Mouse (Mus musculus) hindbrain, embryonic 11.5 days (tissue): ENCODE measurements around the gene Stn1. TPM values are rescaled to one million over a fixed set of nuclear protein-coding genes. Genes with fewer than 3 reads are reported as not detected.

Experiments
- ATAC-seq: fragments of 200-750 bp; cut with Nextera tagmentation; 2 replicates; pipeline ENCODE4 v1.8.0; 2017; ENCODE audit warnings: mild to moderate bottlenecking, moderate TSS enrichment, moderate library complexity; ENCODE audit not compliant: low FRiP score
- DNase-seq: peaks from one replicate; pipeline ENCODE4 v3.0.0-alpha.2; 2015; ENCODE audit warnings: low spot score
- H3K27ac ChIP-seq: fragments of 300-500 bp; sonication (generic); 2 replicates; pipeline ENCODE4 v1.5.1; 2014; ENCODE audit warnings: mild to moderate bottlenecking, low read depth, low read length
- H3K27me3 ChIP-seq: fragments of 300-500 bp; sonication (generic); 2 replicates; pipeline ENCODE4 v1.6.1; 2014; ENCODE audit warnings: mild to moderate bottlenecking, low read length, moderate library complexity, mixed read lengths; ENCODE audit not compliant: control insufficient read depth, insufficient read depth
- H3K36me3 ChIP-seq: fragments of 300-500 bp; sonication (generic); 2 replicates; pipeline ENCODE4 v1.6.1; 2014; ENCODE audit warnings: mild to moderate bottlenecking, low read length, moderate library complexity, mixed read lengths; ENCODE audit not compliant: control insufficient read depth, insufficient read depth
- H3K4me1 ChIP-seq: fragments of 300-500 bp; sonication (generic); replicated peaks from 2 replicates; pipeline ENCODE4 v1.6.1; 2014; ENCODE audit warnings: low read length, mixed read lengths; ENCODE audit not compliant: control insufficient read depth, insufficient read depth
- H3K4me2 ChIP-seq: fragments of 300-500 bp; sonication (generic); replicated peaks from 2 replicates; pipeline ENCODE4 v1.6.1; 2014; ENCODE audit warnings: mild to moderate bottlenecking, low read depth, low read length
- H3K4me3 ChIP-seq: fragments of 300-500 bp; sonication (generic); 2 replicates; pipeline ENCODE4 v1.5.1; 2014; ENCODE audit warnings: low read depth, low read length
- H3K9ac ChIP-seq: fragments of 300-500 bp; sonication (generic); 2 replicates; pipeline ENCODE4 v1.6.1; 2014; ENCODE audit warnings: low read depth, low read length
- H3K9me3 ChIP-seq: fragments of 300-500 bp; sonication (generic); 2 replicates; pipeline ENCODE4 v1.6.1; 2016; ENCODE audit warnings: low read length; ENCODE audit not compliant: control insufficient read depth
- WGBS: fragments of 180-500 bp; shearing (Covaris S2); extraction: QIAGEN DNeasy Blood & Tissue Kit; methylation state at CpG from one replicate; pipeline ENCODE4 v1.1.7; 2014; 5-methylcytosine and 5-hydroxymethylcytosine counted together
- polyA plus RNA-seq: library from polyadenylated mRNA; unstranded; fragments of >200 nt; fragmentation: Nextera tagmentation; extraction: Ambion mirVana; gene quantifications from 2 replicates; pipeline ENCODE4 v1.2.1, GENCODE M21; 2014

Gene Stn1
- polyA plus RNA-seq, 1 experiment from 2014 or later: 46.8 TPM

DNA sequence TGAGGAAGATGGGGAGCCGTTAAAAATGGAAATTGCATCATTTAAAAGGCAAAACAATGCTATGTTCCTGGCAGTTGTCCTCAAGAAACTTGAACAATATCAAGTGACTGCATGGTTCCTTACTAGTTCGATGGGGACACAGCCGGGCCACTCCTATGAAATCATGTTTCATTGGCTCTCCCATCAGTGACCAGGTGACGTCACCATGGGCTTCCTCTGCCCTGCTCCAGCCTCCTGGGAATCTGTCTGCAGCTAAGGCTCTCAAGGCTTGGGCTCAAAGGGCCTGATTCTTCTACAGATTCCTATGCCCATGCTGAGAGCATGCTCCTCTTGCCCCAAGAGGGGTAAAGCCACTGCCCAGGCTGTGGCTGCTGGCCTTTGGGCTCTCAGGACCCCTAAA is 12.3 kb upstream of the Stn1 start:
- Histone ChIP-seq H3K9ac (no peak overlapping the region), H3K4me2 (no peak overlapping the region), H3K9me3 (no peaks in the 10 kb centered on the region), H3K27ac (no peak overlapping the region), H3K4me1 (no peaks in the 10 kb centered on the region), H3K27me3 (no peaks in the 10 kb centered on the region), H3K4me3 (no peak overlapping the region), H3K36me3 (no peaks in the 10 kb centered on the region)
- 84% methylated on average over 4 of the region's 4 CpGs for WGBS
- DNase-seq: no peak
- ATAC-seq: no peak

DNA sequence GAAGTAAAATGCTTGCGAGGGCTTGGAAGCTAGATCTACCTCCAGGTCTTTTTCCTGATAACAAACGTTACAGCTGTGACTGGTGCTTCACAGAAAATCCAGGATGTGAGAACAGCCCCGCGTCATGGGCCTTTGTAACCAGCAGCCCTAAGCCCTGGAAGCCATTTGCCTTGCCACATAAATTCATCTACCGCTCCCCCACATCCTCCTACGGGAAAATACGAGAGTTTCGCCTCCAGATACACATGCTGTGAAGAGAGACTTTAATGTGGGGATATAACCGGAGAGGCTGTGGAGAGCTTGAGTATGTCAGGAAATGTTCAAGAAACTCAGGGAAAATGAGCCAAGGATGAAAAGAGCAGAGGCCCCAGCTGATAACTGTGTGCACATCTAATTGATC is 11.9 kb upstream of the Stn1 start:
- ATAC-seq (no peak), DNase-seq (no peak)
- H3K27me3 ChIP-seq: no peaks in the 10 kb centered on the region
- no peaks in the 10 kb centered on the region for H3K9me3 ChIP-seq
- no peaks in the 10 kb centered on the region for H3K4me1 ChIP-seq
- no peaks in the 10 kb centered on the region for H3K36me3 ChIP-seq
- 89% methylated on average over 9 of the region's 9 CpGs for WGBS
- no peak overlapping the region for H3K4me2 ChIP-seq
- H3K9ac ChIP-seq: no peak overlapping the region
- no peak overlapping the region for H3K4me3 ChIP-seq
- H3K27ac ChIP-seq: no peak overlapping the region

DNA sequence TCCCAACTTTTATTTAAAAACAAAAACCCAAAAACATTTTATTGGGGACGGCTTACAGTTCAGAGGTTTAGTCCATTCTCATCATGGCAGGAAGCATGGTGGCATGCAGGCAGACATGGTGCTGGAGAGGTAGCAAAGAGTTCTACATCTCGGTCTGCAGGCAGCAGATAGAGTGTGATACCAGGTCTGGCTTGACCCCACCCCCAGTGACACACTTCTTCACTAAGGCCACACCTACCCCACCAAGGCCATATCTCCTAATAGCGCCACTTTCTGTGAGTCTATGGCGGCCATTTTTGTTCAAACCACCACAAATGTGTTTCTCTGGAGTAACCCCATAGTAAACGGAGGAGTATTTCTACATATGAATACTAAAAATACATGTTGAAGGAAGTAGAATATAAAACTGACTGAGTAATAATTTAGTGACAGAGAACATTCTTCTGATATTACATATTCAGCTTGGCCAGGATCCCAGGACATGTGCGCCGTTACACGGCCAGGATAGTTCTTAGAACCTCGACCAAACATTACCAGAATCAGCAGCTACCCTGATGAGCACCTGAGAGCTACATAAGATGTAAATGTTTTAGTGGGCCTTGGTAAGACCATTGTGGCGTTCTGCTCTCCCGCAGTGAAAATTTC is 11.2 kb upstream of the Stn1 start:
- no peak overlapping the region for H3K27ac ChIP-seq
- H3K9ac ChIP-seq: no peak overlapping the region
- H3K9me3 ChIP-seq: no peaks in the 10 kb centered on the region
- H3K36me3 ChIP-seq: no peaks in the 10 kb centered on the region
- 91% methylated on average over 11 of the region's 11 CpGs for WGBS
- H3K4me1 ChIP-seq: no peaks in the 10 kb centered on the region
- DNase-seq (no peak), ATAC-seq (no peak)
- no peaks in the 10 kb centered on the region for H3K27me3 ChIP-seq
- H3K4me2 ChIP-seq: no peak overlapping the region
- no peak overlapping the region for H3K4me3 ChIP-seq

DNA sequence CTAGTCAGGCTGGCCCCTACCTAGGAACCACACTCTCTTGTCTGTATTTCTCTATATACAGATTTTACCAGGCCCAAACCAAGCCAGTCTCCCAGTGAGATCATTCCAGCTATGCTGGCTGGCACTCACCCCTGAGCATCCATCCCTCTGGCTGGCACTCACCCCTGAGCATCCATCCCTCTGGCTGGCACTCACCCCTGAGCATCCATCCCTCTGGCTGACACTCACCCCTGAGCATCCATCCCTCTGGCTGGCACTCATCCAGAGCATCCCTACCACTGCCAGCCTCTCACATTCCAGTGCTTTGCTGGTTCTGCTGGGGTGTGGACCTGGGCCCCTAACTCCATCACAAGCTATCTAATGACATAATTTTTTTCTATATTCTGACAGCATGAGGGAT is 8.2 kb upstream of the Stn1 start:
- H3K4me1 ChIP-seq: no peaks in the 10 kb centered on the region
- no peaks in the 10 kb centered on the region for H3K9me3 ChIP-seq
- no peak overlapping the region for H3K9ac ChIP-seq
- no peaks in the 10 kb centered on the region for H3K27me3 ChIP-seq
- ATAC-seq: no peak
- no peak overlapping the region for H3K4me2 ChIP-seq
- no peak for DNase-seq
- no peak overlapping the region for H3K4me3 ChIP-seq
- no peak overlapping the region for H3K27ac ChIP-seq
- no peaks in the 10 kb centered on the region for H3K36me3 ChIP-seq

DNA sequence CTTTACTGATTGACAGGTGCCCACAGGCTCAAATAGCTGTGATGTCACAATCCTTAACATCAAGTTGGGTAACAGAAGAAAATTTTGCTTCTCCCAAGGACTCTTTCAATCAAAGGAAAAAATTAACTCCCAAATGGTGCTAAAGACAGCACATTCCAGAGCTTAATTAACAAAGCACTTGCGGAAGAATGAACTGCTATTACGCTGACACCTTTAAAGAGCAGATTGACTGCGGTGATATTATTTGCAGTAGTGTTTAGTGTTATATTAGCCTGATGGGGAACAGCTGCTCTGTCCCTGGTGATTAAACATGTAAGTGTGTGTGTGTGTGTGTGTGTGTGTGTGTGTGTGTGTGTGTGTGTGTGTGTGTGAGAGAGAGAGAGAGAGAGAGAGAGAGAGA is 7.7 kb upstream of the Stn1 start:
- no peak overlapping the region for H3K4me3 ChIP-seq
- H3K4me1 ChIP-seq: no peaks in the 10 kb centered on the region
- H3K9me3 ChIP-seq: no peaks in the 10 kb centered on the region
- WGBS: 69% methylated on average over 3 of the region's 3 CpGs
- H3K4me2 ChIP-seq: no peak overlapping the region
- no peaks in the 10 kb centered on the region for H3K27me3 ChIP-seq
- no peak for DNase-seq
- no peak for ATAC-seq
- H3K27ac ChIP-seq: no peak overlapping the region
- H3K9ac ChIP-seq: no peak overlapping the region
- H3K36me3 ChIP-seq: no peaks in the 10 kb centered on the region

DNA sequence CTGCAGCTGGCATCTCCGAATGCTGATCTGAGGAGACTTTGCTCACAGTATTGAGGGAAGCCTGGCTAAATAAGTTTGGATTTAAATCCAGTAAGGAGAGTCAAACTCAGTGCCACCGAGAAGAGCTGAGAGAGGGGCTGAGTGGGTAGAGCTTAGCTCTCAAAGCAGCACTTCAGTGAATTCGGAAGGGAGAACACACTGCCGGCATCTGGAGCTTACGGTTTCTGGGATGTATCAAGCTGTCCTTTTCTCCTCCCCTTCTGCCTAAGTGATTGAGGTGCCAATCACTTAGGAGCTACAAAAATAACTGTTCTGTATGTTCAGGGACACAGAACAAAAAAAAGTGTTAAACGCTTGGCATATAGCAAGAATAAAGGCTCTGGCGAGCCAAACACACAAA is 5.1 kb upstream of the Stn1 start:
- WGBS: 81% methylated on average over 7 of the region's 7 CpGs
- Histone ChIP-seq H3K9ac (no peak overlapping the region), H3K27me3 (no peaks in the 10 kb centered on the region), H3K36me3 (no peaks in the 10 kb centered on the region), H3K9me3 (no peaks in the 10 kb centered on the region), H3K4me2 (no peak overlapping the region), H3K4me1 (no peaks in the 10 kb centered on the region), H3K27ac (no peak overlapping the region), H3K4me3 (no peak overlapping the region)
- ATAC-seq (no peak), DNase-seq (no peak)

DNA sequence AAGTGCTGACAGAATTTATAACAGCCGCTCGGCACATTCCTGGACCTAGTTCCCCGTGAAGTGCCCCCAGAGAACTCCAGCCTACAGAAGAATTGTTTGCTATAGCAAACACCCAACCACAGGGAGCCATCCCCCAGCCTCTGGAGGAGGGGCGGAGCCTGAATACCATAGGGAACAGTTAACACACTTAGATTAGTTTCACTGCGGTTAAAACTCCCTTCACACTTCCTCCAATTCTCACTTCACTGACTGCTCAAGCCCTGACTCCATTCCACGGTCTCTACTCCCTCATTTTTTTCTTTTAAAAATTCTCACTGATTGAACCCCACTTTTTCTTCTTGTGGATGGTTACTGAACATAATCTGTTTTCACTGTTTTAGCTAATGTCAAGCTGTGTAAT is 1.5 kb upstream of the Stn1 start:
- no peak overlapping the region for H3K9ac ChIP-seq
- WGBS: 23% methylated on average over 6 of the region's 6 CpGs
- no peak overlapping the region for H3K4me2 ChIP-seq
- H3K9me3 ChIP-seq: no peaks in the 10 kb centered on the region
- H3K27me3 ChIP-seq: no peaks in the 10 kb centered on the region
- ATAC-seq (no peak), DNase-seq (no peak)
- H3K36me3 ChIP-seq: no peaks in the 10 kb centered on the region
- H3K27ac ChIP-seq: no peak overlapping the region
- 0 out of 2 replicates have a peak, but pooled peaks cover 4% of the 10 kb centered on the region for H3K4me1 ChIP-seq
- H3K4me3 ChIP-seq: no peak overlapping the region

DNA sequence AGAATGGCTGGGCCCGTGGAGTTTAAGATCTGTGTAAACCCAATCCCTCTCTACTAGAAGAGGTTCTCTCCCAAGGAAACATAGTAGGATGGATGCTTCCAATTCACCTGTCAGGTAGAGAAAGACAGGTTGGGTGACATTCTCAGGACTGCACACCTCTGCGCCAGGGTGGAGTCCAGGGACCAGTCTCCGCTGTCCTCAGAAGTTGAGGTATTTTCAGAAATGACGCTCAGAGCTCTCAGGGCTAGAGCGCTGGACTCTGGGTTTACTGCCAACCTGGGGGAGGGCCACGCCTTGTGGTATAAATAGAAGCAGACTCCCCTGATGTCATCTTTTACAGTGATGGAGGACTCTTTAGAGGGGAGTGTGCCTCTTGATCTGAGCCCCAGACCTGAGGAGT is 572 bp upstream of the Stn1 start:
- ATAC-seq: no peak
- 84% methylated on average over 6 of the region's 6 CpGs for WGBS

DNA sequence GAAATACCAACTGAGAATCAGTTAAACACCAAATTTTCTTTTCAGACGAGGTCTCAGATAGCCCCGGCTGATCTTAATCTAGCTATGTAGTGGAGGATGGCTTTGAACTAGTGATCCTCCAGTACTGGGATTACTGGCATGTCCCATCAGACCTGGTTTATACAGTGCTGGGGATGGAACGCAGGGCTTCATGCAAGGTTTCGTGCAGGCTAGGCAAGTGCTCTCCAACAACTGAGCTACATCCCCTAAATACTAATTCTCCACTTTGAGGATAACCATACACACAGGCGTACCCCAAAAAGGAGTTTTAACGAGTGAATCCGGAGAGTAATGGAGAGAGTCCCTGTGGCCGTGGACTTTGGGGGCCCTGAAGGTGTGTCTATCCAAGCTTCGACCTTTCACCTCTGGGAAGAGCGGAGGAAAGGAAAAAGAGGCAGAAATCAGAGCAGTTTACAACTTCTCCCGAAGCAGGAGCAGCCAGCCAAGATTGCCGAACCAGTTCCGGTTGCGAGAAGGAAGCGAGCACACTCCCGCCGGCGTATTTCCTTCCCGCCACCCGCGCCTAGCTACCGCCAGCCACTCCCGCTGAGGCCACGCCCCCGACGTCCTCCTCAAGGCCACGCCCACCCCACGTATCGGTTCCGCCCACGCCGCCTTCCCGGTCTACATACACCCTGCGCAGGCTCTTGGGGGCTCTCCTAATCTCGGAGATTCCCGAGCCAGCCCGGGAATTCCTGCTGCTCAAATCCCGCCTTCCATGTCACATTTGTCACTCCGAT is 597 bp downstream of the Stn1 start:
- peak overlapping the region; percentile 51 for H3K27ac ChIP-seq
- H3K4me1 ChIP-seq: 0 out of 2 replicates have a peak, but pooled peaks cover 4% of the 10 kb centered on the region
- no peaks in the 10 kb centered on the region for H3K9me3 ChIP-seq
- 5% methylated on average over 39 of the region's 39 CpGs for WGBS
- no peaks in the 10 kb centered on the region for H3K36me3 ChIP-seq
- peak overlapping the region; percentile 63 for H3K9ac ChIP-seq
- H3K4me2 ChIP-seq: peak overlapping the region; percentile 62
- DNase-seq: peak; percentile 100
- peak; percentile 96 for ATAC-seq
- no peaks in the 10 kb centered on the region for H3K27me3 ChIP-seq
- H3K4me3 ChIP-seq: peak overlapping the region; percentile 49

More for the DNA sequence above, 572 bp upstream of the Stn1 start:
- Histone ChIP-seq H3K4me1 (0 out of 2 replicates have a peak, but pooled peaks cover 4% of the 10 kb centered on the region), H3K4me2 (peak overlapping the region; percentile 62), H3K9me3 (no peaks in the 10 kb centered on the region), H3K27me3 (no peaks in the 10 kb centered on the region), H3K4me3 (no peak overlapping the region), H3K9ac (peak overlapping the region; percentile 29; the same call in 1 of the 2 replicates), H3K36me3 (no peaks in the 10 kb centered on the region), H3K27ac (0 out of 2 replicates have a peak overlapping the region, but pooled peaks have one; percentile 12)
- no peak for DNase-seq
